In the genomic region with DNA sequence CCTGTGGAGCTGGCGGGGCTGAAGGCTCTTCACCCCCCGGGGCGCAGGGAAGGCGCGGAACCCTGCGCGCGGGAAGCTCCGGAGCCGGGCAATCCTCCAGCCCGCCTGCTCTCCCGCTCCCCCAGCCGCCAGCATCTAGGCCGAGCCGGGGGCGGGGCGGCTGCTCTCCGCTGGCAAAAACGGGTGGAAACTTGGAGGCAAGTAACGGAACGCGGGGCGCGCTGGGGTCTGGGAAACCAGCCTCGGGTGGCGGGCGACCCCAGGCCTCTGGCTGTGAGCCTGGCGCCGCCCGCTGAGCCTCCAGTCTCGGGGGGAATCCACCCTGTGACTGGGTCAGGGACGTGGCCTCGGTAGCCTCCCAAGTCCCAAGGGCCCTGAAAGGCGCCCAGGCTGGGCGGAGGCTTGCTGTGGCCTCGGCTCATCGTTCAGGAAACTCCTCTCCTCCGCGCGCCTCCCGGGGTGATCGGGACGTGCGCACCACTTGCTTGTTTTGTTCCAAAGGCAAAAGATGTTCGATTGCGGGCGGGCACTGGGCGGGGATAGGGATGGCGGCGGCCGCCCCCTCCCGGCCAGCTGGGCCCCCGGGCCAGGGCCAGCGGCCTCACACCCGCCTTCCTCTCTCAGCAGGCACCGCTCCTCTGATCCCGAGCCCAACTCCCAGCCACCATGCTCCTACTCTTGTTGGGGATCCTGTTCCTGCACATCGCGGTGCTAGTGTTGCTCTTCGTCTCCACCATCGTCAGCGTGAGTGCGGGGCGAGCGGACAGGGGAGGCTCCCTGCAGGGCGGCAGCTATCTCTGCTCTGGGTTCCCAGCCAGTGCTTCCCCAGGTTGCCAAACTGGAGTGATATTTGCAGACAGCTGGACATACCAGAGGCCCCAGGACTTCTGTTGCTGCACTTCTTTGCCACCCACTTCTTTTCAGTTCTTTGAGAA, we compare ENCODE assay signal across 7 mouse cellular contexts. TPM values are rescaled to one million over a fixed set of nuclear protein-coding genes. Genes with fewer than 3 reads are reported as not detected.
DNase-seq lines count a peak whose midpoint lies in the region; ATAC-seq and TF ChIP-seq lines count a peak whose summit lies in the region.

No protein-coding gene starts in this region.

- 0 out of 2 replicates have a peak, but pooled peaks have one; percentile 20 for ATAC-seq in intestine, postnatal 0 days
- peak; percentile 38; the same call in 1 of the 2 replicates for ATAC-seq in midbrain, embryonic 12.5 days (ENCODE audit: low FRiP score, low read depth)
- peak; percentile 71 for ATAC-seq in stomach, embryonic 16.5 days (ENCODE audit: insufficient read depth, low FRiP score)

- H3K4me3 ChIP-seq in intestine, postnatal 0 days (ENCODE audit: low read depth, low read length) = peak overlapping the region; percentile 52
- peak overlapping the region; percentile 53 for H3K4me3 ChIP-seq in midbrain, embryonic 12.5 days
- peak overlapping the region; percentile 65 for H3K4me3 ChIP-seq in stomach, embryonic 16.5 days (replicated peaks; ENCODE audit: low read length)

- WGBS in intestine, postnatal 0 days = under 1% methylated on average over 63 of the region's 66 CpGs
- under 1% methylated on average over 65 of the region's 66 CpGs for WGBS in midbrain, embryonic 12.5 days
- WGBS in stomach, embryonic 16.5 days = under 1% methylated on average over 66 of the region's 66 CpGs

- peak overlapping the region; percentile 54; the same call in 1 of the 2 replicates for H3K9ac ChIP-seq in intestine, postnatal 0 days (ENCODE audit: low read depth, low read length)
- peak overlapping the region; percentile 54 for H3K9ac ChIP-seq in midbrain, embryonic 12.5 days (replicated peaks)
- H3K9ac ChIP-seq in stomach, embryonic 16.5 days (ENCODE audit: low read length) = peak overlapping the region; percentile 86

- peak overlapping the region; percentile 75 for H3K4me2 ChIP-seq in intestine, postnatal 0 days (replicated peaks; ENCODE audit: low read depth)
- peak overlapping the region; percentile 91 for H3K4me2 ChIP-seq in midbrain, embryonic 12.5 days (replicated peaks)
- peak overlapping the region; percentile 63 for H3K4me2 ChIP-seq in stomach, embryonic 16.5 days (ENCODE audit: low read depth, low read length)

- peak overlapping the region; percentile 71 for H3K27ac ChIP-seq in intestine, postnatal 0 days (ENCODE audit: low read depth, low read length)
- peak overlapping the region; percentile 35 for H3K27ac ChIP-seq in midbrain, embryonic 12.5 days (replicated peaks)
- peak overlapping the region; percentile 97 for H3K27ac ChIP-seq in stomach, embryonic 16.5 days (ENCODE audit: low read length)

- intact Hi-C loops in gastrocnemius, postnatal 36 days (cut with DNase I) = loop anchor here (5.0 to 10.0 kb wide), 3 partner anchors 105 to 378 kb away; partner anchors contain the start of gene Gm10428
- intact Hi-C loops in left cerebral cortex, postnatal 4 days (cut with DNase I) = no loop called here

- H3K27me3 ChIP-seq in intestine, postnatal 0 days (replicated peaks; ENCODE audit: control insufficient read depth, insufficient read depth, low read length) = peaks cover 45% of the 10 kb centered on the region
- peaks cover 78% of the 10 kb centered on the region for H3K27me3 ChIP-seq in midbrain, embryonic 12.5 days
- peaks cover 2% of the 10 kb centered on the region; the same call in 1 of the 2 replicates for H3K27me3 ChIP-seq in stomach, embryonic 16.5 days (ENCODE audit: control insufficient read depth, insufficient read depth, low read length)

- peak; percentile 50 for TF ChIP-seq CTCF in intestine, postnatal 0 days (IDR thresholded peaks at IDR 0.05; ENCODE audit: low read depth)

- DNase-seq in adrenal gland, adult 2 months = peak; percentile 94
- peak; percentile 77 for DNase-seq in embryo, embryonic 10 days (ENCODE audit: low spot score)
- DNase-seq in gastrocnemius, postnatal 36 days = peak; percentile 82 to 84
- peak; percentile 68 for DNase-seq in left cerebral cortex, postnatal 4 days

- peaks cover 11% of the 10 kb centered on the region; the same call in 1 of the 2 replicates for H3K4me1 ChIP-seq in intestine, postnatal 0 days (replicated peaks; ENCODE audit: control insufficient read depth, insufficient read depth, low read length)
- H3K4me1 ChIP-seq in midbrain, embryonic 12.5 days = peaks cover 22% of the 10 kb centered on the region
- H3K4me1 ChIP-seq in stomach, embryonic 16.5 days (ENCODE audit: control insufficient read depth, insufficient read depth, low read length) = peaks cover 30% of the 10 kb centered on the region

- H3K36me3 ChIP-seq in intestine, postnatal 0 days (ENCODE audit: control insufficient read depth, insufficient read depth) = 0 out of 2 replicates have a peak, but pooled peaks cover 3% of the 10 kb centered on the region
- no peaks in the 10 kb centered on the region for H3K36me3 ChIP-seq in midbrain, embryonic 12.5 days
- no peaks in the 10 kb centered on the region for H3K36me3 ChIP-seq in stomach, embryonic 16.5 days (ENCODE audit: control insufficient read depth, insufficient read depth, low read length)

- no peaks in the 10 kb centered on the region for H3K9me3 ChIP-seq in intestine, postnatal 0 days (ENCODE audit: control insufficient read depth)
- H3K9me3 ChIP-seq in midbrain, embryonic 12.5 days = no peaks in the 10 kb centered on the region
- no peaks in the 10 kb centered on the region for H3K9me3 ChIP-seq in stomach, embryonic 16.5 days (replicated peaks; ENCODE audit: control insufficient read depth, low read length)

RNA-seq across cellular contexts. Expression of gene Pmp22, which starts 4.0 kb away (rescaled TPM):
- 100 to 1,000 TPM; 102 to 190 TPM for total RNA-seq in adrenal gland, adult 2 months (2021)
- 125 and 184 TPM in 2 replicates for polyA plus RNA-seq in adrenal gland, adult 2 months (2012; rRNA removed)
- 10 to 100 TPM; 36.3 to 69.3 TPM for total RNA-seq in gastrocnemius, postnatal 36 days (2021)
- polyA plus RNA-seq in intestine, postnatal 0 days (2015; fragmentation: Nextera tagmentation; extraction: Ambion mirVana) = 49.1 and 54.0 TPM in 2 replicates
- 10 to 100 TPM; 16.9 to 17.2 TPM for total RNA-seq in left cerebral cortex, postnatal 4 days (2021)
- polyA plus RNA-seq in midbrain, embryonic 12.5 days (2016; fragmentation: Nextera tagmentation; extraction: Ambion mirVana) = 29.8 and 41.6 TPM in 2 replicates
- polyA plus RNA-seq in stomach, embryonic 16.5 days (2015; fragmentation: Nextera tagmentation; extraction: Ambion mirVana) = 200 and 221 TPM in 2 replicates

Comparison
In these comparisons a context has a peak if more than half of its experiments do, and no peak if none do; other contexts are left out.
1. Peak in every context shown above with its lines: DNase-seq, ATAC-seq, H3K4me3 ChIP-seq and H3K27ac ChIP-seq.
2. ATAC-seq: peak in every context shown above with its lines; median percentile 71 in stomach, embryonic 16.5 days; 38 in midbrain, embryonic 12.5 days; 20 in intestine, postnatal 0 days.
3. H3K27ac ChIP-seq: peak in every context shown above with its lines; median percentile 97 in stomach, embryonic 16.5 days; 71 in intestine, postnatal 0 days; 35 in midbrain, embryonic 12.5 days.